Comparison of ENCODE assay signal across 8 mouse cellular contexts in the genomic region with DNA sequence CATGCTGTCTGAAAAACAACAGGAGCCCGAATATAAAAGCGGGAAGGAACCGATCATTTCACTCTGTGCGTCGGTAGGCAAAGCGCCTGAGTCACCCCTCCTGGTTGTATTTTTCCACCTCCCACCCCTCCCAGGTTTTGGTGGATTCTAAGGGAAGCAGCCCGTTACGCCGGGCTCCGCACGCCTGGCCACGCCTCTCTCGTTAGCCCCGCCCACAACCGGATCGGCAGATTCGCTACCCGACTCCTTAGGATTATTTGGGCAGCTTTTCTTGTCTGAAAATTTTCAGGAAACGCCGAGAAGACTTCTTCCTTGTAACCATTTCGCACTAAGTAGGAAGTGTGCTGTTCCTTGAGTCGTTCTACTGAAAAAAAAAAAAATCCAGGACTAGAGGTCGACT. TPM values are rescaled to one million over a fixed set of nuclear protein-coding genes. Genes with fewer than 3 reads are reported as not detected.
DNase-seq lines count a peak whose midpoint lies in the region; ATAC-seq lines count a peak whose summit lies in the region.

A gene (plus strand): TSS at position 245 of the 400 bp plus-strand sequence.

- WGBS in forebrain, embryonic 14.5 days, result under 1% methylated on average over 23 of the region's 23 CpGs

- peak; percentile 87 for DNase-seq in ES-CJ7 (ENCODE audit: low read depth, low spot score)
- DNase-seq in cerebellum, adult 11 months, result peak; percentile 88
- peak; percentile 92 for DNase-seq in forebrain, embryonic 14.5 days (ENCODE audit: low spot score)
- peak; percentile 89 to 93 for DNase-seq in heart, postnatal 14 days
- DNase-seq in layer of hippocampus, adult 11-12 months (ENCODE audit: low spot score), result peak; percentile 88
- DNase-seq in lung, adult 18-20 months, result peak; percentile 84 to 88
- DNase-seq in testis, postnatal 14 days (ENCODE audit: low spot score), result peak; percentile 89

- peaks cover 9% of the 10 kb centered on the region for H3K4me1 ChIP-seq in forebrain, embryonic 14.5 days (ENCODE audit: control insufficient read depth, insufficient read depth, low read length)

- intact Hi-C loops in heart, postnatal 14 days (cut with DNase I), result loop anchor here (5.0 kb wide), 1 partner anchor 101 kb away; a partner anchor contains a TSS

- ATAC-seq in forebrain, embryonic 14.5 days, result peak; percentile 76
- ATAC-seq in neutrophil, adult 5-6 weeks (ENCODE audit: extremely low read depth, insufficient number of reproducible peaks, low FRiP score, poor library complexity, severe bottlenecking), result peak; percentile 17; the same call in 1 of the 2 replicates

- H3K9me3 ChIP-seq in forebrain, embryonic 14.5 days (replicated peaks; ENCODE audit: control insufficient read depth, low read length), result no peaks in the 10 kb centered on the region

- peak within 1 kb of the TSS; percentile 96 for H3K27ac ChIP-seq in forebrain, embryonic 14.5 days (ENCODE audit: low read depth, low read length)

- H3K4me3 ChIP-seq in forebrain, embryonic 14.5 days (ENCODE audit: low read depth, low read length), result peak within 1 kb of the TSS; percentile 96

- peaks cover 30% of the 10 kb centered on the region for H3K36me3 ChIP-seq in forebrain, embryonic 14.5 days (ENCODE audit: control insufficient read depth, insufficient read depth, low read length)

- peak within 1 kb of the TSS; percentile 82 for H3K4me2 ChIP-seq in forebrain, embryonic 14.5 days (ENCODE audit: low read length)

- peak within 1 kb of the TSS; percentile 90 for H3K9ac ChIP-seq in forebrain, embryonic 14.5 days (ENCODE audit: low read length)

- no peaks in the 10 kb centered on the region for H3K27me3 ChIP-seq in forebrain, embryonic 14.5 days (replicated peaks; ENCODE audit: control insufficient read depth, insufficient read depth, low read length)

RNA-seq across cellular contexts. Expression of the gene that starts here (rescaled TPM):
- 17.0 and 18.0 TPM in 2 replicates for polyA plus RNA-seq in forebrain, embryonic 14.5 days (2014; fragmentation: Nextera tagmentation; extraction: Ambion mirVana)
- 10 to 100 TPM; 21.0 to 22.3 TPM for total RNA-seq in heart, postnatal 14 days (2021)
- total RNA-seq in neutrophil, adult 5-6 weeks (2017), result 14.4 and 16.7 TPM in 2 replicates

Comparison
In these comparisons a context has a peak if more than half of its experiments do, and no peak if none do; other contexts are left out.
1. Peak in every context shown above with its lines: DNase-seq, ATAC-seq, H3K4me3 ChIP-seq and H3K27ac ChIP-seq.